Mouse (Mus musculus): Measurements from ENCODE around the gene Dner. TPM values are rescaled to one million over a fixed set of nuclear protein-coding genes. Genes with fewer than 3 reads are reported as not detected.

The Dner gene
- total RNA-seq, 4 experiments from 2014 or later: 107 to 134 (median 125) TPM

- no peak for DNase-seq (ENCODE audit: low spot score in 2 of 2)
Observed at GRCm38 (mm10) chr1:84449566-84450278, 246.3 kb downstream of the Dner start.

- no peak for DNase-seq (ENCODE audit: low spot score in 2 of 2)
Observed at GRCm38 (mm10) chr1:84443640-84444039, 252.4 kb downstream of the Dner start.

GRCm38 (mm10) chr1:84443050-84443449 lies 253.0 kb downstream of the Dner start:
- DNase-seq (ENCODE audit: low spot score in 2 of 2): no peak

GRCm38 (mm10) chr1:84441419-84441818 lies 254.6 kb downstream of the Dner start:
- DNase-seq (ENCODE audit: low spot score in 2 of 2): no peak

- no peak for DNase-seq (ENCODE audit: low spot score in 2 of 2)
Observed at GRCm38 (mm10) chr1:84437565-84437964, 258.5 kb downstream of the Dner start.

GRCm38 (mm10) chr1:84436281-84436680 lies 259.7 kb downstream of the Dner start:
- no peak for DNase-seq (ENCODE audit: low spot score in 2 of 2)

- no peak for DNase-seq (ENCODE audit: low spot score in 2 of 2)
Observed at GRCm38 (mm10) chr1:84433291-84433980, 262.6 kb downstream of the Dner start.

GRCm38 (mm10) chr1:84432311-84432710 lies 263.7 kb downstream of the Dner start:
- no peak for DNase-seq (ENCODE audit: low spot score in 2 of 2)

GRCm38 (mm10) chr1:84428331-84428730 lies 267.7 kb downstream of the Dner start:
- no peak for DNase-seq (ENCODE audit: low spot score in 2 of 2)

- DNase-seq (ENCODE audit: low spot score in 2 of 2): peak; percentile 43 to 56
Observed at GRCm38 (mm10) chr1:84427757-84428156, 268.3 kb downstream of the Dner start.

- DNase-seq (ENCODE audit: low spot score in 2 of 2): no peak
Observed at GRCm38 (mm10) chr1:84426679-84427078, 269.3 kb downstream of the Dner start.

- DNase-seq (ENCODE audit: low spot score in 2 of 2): no peak
Observed at GRCm38 (mm10) chr1:84422881-84423280, 273.1 kb downstream of the Dner start.

GRCm38 (mm10) chr1:84421845-84422244 lies 274.2 kb downstream of the Dner start:
- DNase-seq (ENCODE audit: low spot score in 2 of 2): no peak

- no peak for DNase-seq (ENCODE audit: low spot score in 2 of 2)
Observed at GRCm38 (mm10) chr1:84419416-84419815, 276.6 kb downstream of the Dner start.

GRCm38 (mm10) chr1:84418511-84418910 lies 277.5 kb downstream of the Dner start:
- no peak for DNase-seq (ENCODE audit: low spot score in 2 of 2)

GRCm38 (mm10) chr1:84417761-84418238 lies 278.2 kb downstream of the Dner start:
- DNase-seq (ENCODE audit: low spot score in 2 of 2): no peak

GRCm38 (mm10) chr1:84417276-84417675 lies 278.7 kb downstream of the Dner start:
- DNase-seq (ENCODE audit: low spot score in 2 of 2): no peak

GRCm38 (mm10) chr1:84414464-84414863 lies 281.6 kb downstream of the Dner start:
- DNase-seq (ENCODE audit: low spot score in 2 of 2): no peak

- DNase-seq (ENCODE audit: low spot score in 2 of 2): no peak
Observed at GRCm38 (mm10) chr1:84409514-84409913, 286.5 kb downstream of the Dner start.

- DNase-seq (ENCODE audit: low spot score in 2 of 2): no peak
Observed at GRCm38 (mm10) chr1:84408873-84409272, 287.1 kb downstream of the Dner start.

GRCm38 (mm10) chr1:84406891-84407290 lies 289.1 kb downstream of the Dner start:
- no peak for DNase-seq (ENCODE audit: low spot score in 2 of 2)

- no peak for DNase-seq (ENCODE audit: low spot score in 2 of 2)
Observed at GRCm38 (mm10) chr1:84405551-84406290, 290.3 kb downstream of the Dner start.

Data from layer of hippocampus, adult 8-10 months (tissue).